In genomic region chr5:76962545-76962944, GRCm38 (mm10) we compare ENCODE assay signal across 41 mouse cellular contexts. TPM values are rescaled to one million over a fixed set of nuclear protein-coding genes. Genes with fewer than 3 reads are reported as not detected.
DNase-seq lines count a peak whose midpoint lies in the region; ATAC-seq and TF ChIP-seq lines count a peak whose summit lies in the region.
"Had no signal": no experiment of that assay in that cellular context is flagged by ENCODE, and none has a peak within 500 bp of the region (broad histone marks: within the 10 kb centered on the region; RNA-seq: fewer than 3 reads in every experiment).

No protein-coding gene starts in this region.

- H3K79me2 ChIP-seq in C2C12 (ENCODE audit: control insufficient read depth, insufficient read depth) = peaks cover 32% of the 10 kb centered on the region

- ATAC-seq in hindbrain, embryonic 13.5 days (ENCODE audit: low FRiP score) = no peak
- ATAC-seq: forebrain, embryonic 15.5 days; intestine, postnatal 0 days; lung, postnatal 0 days; Patski had no signal

- peaks cover 10% of the 10 kb centered on the region for H3K4me1 ChIP-seq in embryonic fibroblast, embryonic 13.5 days (ENCODE audit: control insufficient read depth, insufficient read depth, low read length)
- no peaks in the 10 kb centered on the region for H3K4me1 ChIP-seq in hindbrain, embryonic 13.5 days (replicated peaks)
- H3K4me1 ChIP-seq: forebrain, embryonic 15.5 days; hindbrain, embryonic 12.5 days; liver, embryonic 13.5 days; midbrain, embryonic 12.5 days had no signal

- H3K79me3 ChIP-seq in C2C12 (ENCODE audit: low read depth) = peaks cover 12% of the 10 kb centered on the region

- H3K4me3 ChIP-seq in C2C12 (ENCODE audit: insufficient read depth, poor library complexity, severe bottlenecking) = no peak overlapping the region
- no peak overlapping the region for H3K4me3 ChIP-seq in embryonic fibroblast, embryonic 13.5 days (ENCODE audit: insufficient read depth, low read length)
- H3K4me3 ChIP-seq in hindbrain, embryonic 13.5 days = no peak overlapping the region
- H3K4me3 ChIP-seq: forebrain, embryonic 15.5 days; hindbrain, embryonic 12.5 days; layer of hippocampus, adult 2 months; left cerebral cortex, adult 2 months; liver, embryonic 13.5 days; megakaryocyte, embryonic 14.5 days; midbrain, embryonic 12.5 days had no signal

- no peak for TF ChIP-seq POLR2A in embryonic fibroblast, embryonic 13.5 days (IDR thresholded peaks at IDR 0.05; ENCODE audit: low read depth, low read length)

- no peak overlapping the region for H3K4me2 ChIP-seq in hindbrain, embryonic 13.5 days
- H3K4me2 ChIP-seq: forebrain, embryonic 15.5 days; heart, embryonic 11.5 days; hindbrain, embryonic 12.5 days; liver, embryonic 13.5 days; midbrain, embryonic 12.5 days had no signal

- no peaks in the 10 kb centered on the region for H3K9me3 ChIP-seq in hindbrain, embryonic 13.5 days
- H3K9me3 ChIP-seq: forebrain, embryonic 15.5 days; G1E; hindbrain, embryonic 12.5 days; liver, embryonic 13.5 days; megakaryocyte, embryonic 14.5 days; midbrain, embryonic 12.5 days had no signal

- H3K36me3 ChIP-seq in C2C12 (ENCODE audit: control insufficient read depth, insufficient read depth) = peaks cover 87% of the 10 kb centered on the region
- peaks cover 65% of the 10 kb centered on the region for H3K36me3 ChIP-seq in hindbrain, embryonic 13.5 days

- no peak overlapping the region for H3K9ac ChIP-seq in hindbrain, embryonic 13.5 days
- H3K9ac ChIP-seq: forebrain, embryonic 15.5 days; hindbrain, embryonic 12.5 days; liver, embryonic 13.5 days; midbrain, embryonic 12.5 days had no signal

- no peak overlapping the region for H3ac ChIP-seq in C2C12 (ENCODE audit: control insufficient read depth, insufficient read length, low read depth)

- H3K27me3 ChIP-seq in C2C12 (ENCODE audit: control insufficient read depth, insufficient read depth, insufficient read length) = no peaks in the 10 kb centered on the region
- no peaks in the 10 kb centered on the region for H3K27me3 ChIP-seq in hindbrain, embryonic 13.5 days
- H3K27me3 ChIP-seq: forebrain, embryonic 15.5 days; hindbrain, embryonic 12.5 days; liver, embryonic 13.5 days; megakaryocyte, embryonic 14.5 days; midbrain, embryonic 12.5 days; Patski had no signal

- DNase-seq in 3134 (ENCODE audit: extremely low read depth, insufficient read length, low spot score) = peak; percentile 64
- peak; percentile 77 for DNase-seq in adrenal gland, adult 8-10 months
- no peak for DNase-seq in thymus, postnatal 4 days
- DNase-seq in gastrocnemius, postnatal 4 days (ENCODE audit: low spot score in 2 of 2) = no peak
- DNase-seq: cerebellum, adult 9-10 months; cerebellum, postnatal 36 days; embryo, embryonic 11 days; gastrocnemius, postnatal 25 days; heart, adult 18-20 months; heart, postnatal 36 days; kidney, adult 9 months; kidney, postnatal 14 days; liver, embryonic 13.5 days; lung, adult 18-20 months; lung, postnatal 4 days; retina, postnatal 1 day; right cerebral cortex, postnatal 14 days had no signal

- TF ChIP-seq CTCF in C2C12 (IDR thresholded peaks at IDR 0.05; ENCODE audit: control insufficient read depth, insufficient read depth, insufficient read length) = no peak
- no peak for TF ChIP-seq CTCF in embryonic fibroblast, embryonic 13.5 days (IDR thresholded peaks at IDR 0.05; ENCODE audit: borderline replicate concordance, insufficient read depth, low read length)

- WGBS in hindbrain, embryonic 13.5 days = 83% methylated on average over 11 of the region's 11 CpGs

- peak overlapping the region; percentile 97 for H3K27ac ChIP-seq in embryonic fibroblast, embryonic 13.5 days (ENCODE audit: insufficient read depth, low read length)
- H3K27ac ChIP-seq in hindbrain, embryonic 13.5 days = no peak overlapping the region
- H3K27ac ChIP-seq: forebrain, embryonic 15.5 days; hindbrain, embryonic 12.5 days; layer of hippocampus, adult 2 months; left cerebral cortex, adult 2 months; liver, embryonic 13.5 days; midbrain, embryonic 12.5 days had no signal

TF ChIP-seq in C2C12, 6 proteins besides CTCF, POLR2A, EP300 and RAD21:
- TF ChIP-seq FOSL1 (IDR thresholded peaks at IDR 0.05; ENCODE audit: insufficient read depth, low read length, poor library complexity, severe bottlenecking) = peak; percentile 49
- no peak for TF ChIP-seq MYOG (IDR thresholded peaks at IDR 0.05; ENCODE audit: control insufficient read depth, extremely low read depth, insufficient read length)

RNA-seq across cellular contexts. Expression of gene Ppat, which starts 11.2 kb away (rescaled TPM):
- polyA plus RNA-seq in C2C12 (2012; fragmentation: generic; extraction: Trizol) = 19.5 TPM
- 10 to 100 TPM; 15.8 to 26.3 (median 19.0) TPM for total RNA-seq in adrenal gland, adult 8-10 months (2022)
- polyA plus RNA-seq in embryonic fibroblast, embryonic 13.5 days (2011; ENCODE audit: insufficient read length, low read depth, missing spikeins) = 17.0 and 20.2 TPM in 2 replicates
- total RNA-seq in gastrocnemius, postnatal 4 days (2021) = 10 to 100 TPM; 35.6 to 39.2 TPM
- polyA plus RNA-seq in hindbrain, embryonic 13.5 days (2015; fragmentation: Nextera tagmentation; extraction: Ambion mirVana) = 12.1 and 13.0 TPM in 2 replicates

RNA-seq across cellular contexts. Expression of gene Paics, which starts 11.4 kb away (rescaled TPM):
- polyA plus RNA-seq in C2C12 (2012; fragmentation: generic; extraction: Trizol) = 115 TPM
- 100 to 1,000 TPM; 160 to 214 (median 189) TPM for total RNA-seq in adrenal gland, adult 8-10 months (2022)
- polyA plus RNA-seq in embryonic fibroblast, embryonic 13.5 days (2011; ENCODE audit: insufficient read length, low read depth, missing spikeins) = 162 and 173 TPM in 2 replicates
- total RNA-seq in gastrocnemius, postnatal 4 days (2021) = 100 to 1,000 TPM; 150 to 154 TPM
- 174 and 178 TPM in 2 replicates for polyA plus RNA-seq in hindbrain, embryonic 13.5 days (2015; fragmentation: Nextera tagmentation; extraction: Ambion mirVana)

RNA-seq across cellular contexts. Expression of gene Srp72, which starts 11.9 kb away (rescaled TPM):
- polyA plus RNA-seq in C2C12 (2012; fragmentation: generic; extraction: Trizol) = 47.1 TPM
- 100 to 1,000 TPM; 124 to 171 (median 156) TPM for total RNA-seq in adrenal gland, adult 8-10 months (2022)
- polyA plus RNA-seq in embryonic fibroblast, embryonic 13.5 days (2011; ENCODE audit: insufficient read length, low read depth, missing spikeins) = 192 and 197 TPM in 2 replicates
- total RNA-seq in gastrocnemius, postnatal 4 days (2021) = 10 to 100 TPM; 84.2 to 86.6 TPM
- polyA plus RNA-seq in hindbrain, embryonic 13.5 days (2015; fragmentation: Nextera tagmentation; extraction: Ambion mirVana) = 80.3 and 80.9 TPM in 2 replicates

RNA-seq across cellular contexts. Expression of gene Arl9, which starts 41.3 kb away (rescaled TPM):
- not detected for polyA plus RNA-seq in C2C12 (2012; fragmentation: generic; extraction: Trizol)
- total RNA-seq in adrenal gland, adult 8-10 months (2022) = not detected
- polyA plus RNA-seq in embryonic fibroblast, embryonic 13.5 days (2011; ENCODE audit: insufficient read length, low read depth, missing spikeins) = not detected in 2 replicates
- not detected for total RNA-seq in gastrocnemius, postnatal 4 days (2021)
- polyA plus RNA-seq in hindbrain, embryonic 13.5 days (2015; fragmentation: Nextera tagmentation; extraction: Ambion mirVana) = 0.35 TPM in 1 of 2 replicates, not detected in the other
- total RNA-seq: G1E; gastrocnemius, adult 18-20 months; gastrocnemius, postnatal 25 days; heart, adult 18-20 months; heart, postnatal 36 days; layer of hippocampus, postnatal 14 days; left cerebral cortex, adult 2 months; left cerebral cortex, postnatal 25 days had no signal
- polyA plus RNA-seq: embryonic facial prominence, embryonic 14.5 days; forebrain, embryonic 15.5 days; frontal cortex, adult 2 months; G1E; heart, embryonic 11.5 days; heart, embryonic 16.5 days; intestine, postnatal 0 days; liver, embryonic 13.5 days; lung, postnatal 0 days; midbrain, embryonic 12.5 days; neural tube, embryonic 14.5 days; small intestine, adult 2 months; stomach, embryonic 14.5 days; thymus, postnatal 0 days had no signal

RNA-seq across cellular contexts. Expression of gene Thegl, which starts 53.3 kb away (rescaled TPM):
- not detected for polyA plus RNA-seq in C2C12 (2012; fragmentation: generic; extraction: Trizol)
- total RNA-seq in adrenal gland, adult 8-10 months (2022) = under 1 TPM in 2 of 4 experiments, not detected in 2; 0.23 to 0.24 TPM
- not detected in 2 replicates for polyA plus RNA-seq in embryonic fibroblast, embryonic 13.5 days (2011; ENCODE audit: insufficient read length, low read depth, missing spikeins)
- not detected for total RNA-seq in gastrocnemius, postnatal 4 days (2021)
- 0.32 and 1.0 TPM in 2 replicates for polyA plus RNA-seq in hindbrain, embryonic 13.5 days (2015; fragmentation: Nextera tagmentation; extraction: Ambion mirVana)
- total RNA-seq: G1E; gastrocnemius, adult 18-20 months; gastrocnemius, postnatal 25 days; heart, adult 18-20 months; heart, postnatal 36 days had no signal
- polyA plus RNA-seq: heart, embryonic 11.5 days; heart, embryonic 16.5 days; midbrain, embryonic 12.5 days; Patski; thymus, postnatal 0 days had no signal

Comparison
In these comparisons a context has a peak if more than half of its experiments do, and no peak if none do; other contexts are left out.
1. DNase-seq: peak in 3134 (single experiment) and adrenal gland, adult 8-10 months (single experiment); none in thymus, postnatal 4 days (single experiment) and gastrocnemius, postnatal 4 days (0 of 2).